Mouse (Mus musculus): ENCODE measurements at regions not wholly inside any gene's neighbourhood (a gene's known extent, or its start where the extent isn't known, plus 50 kb on each side); places are given as distances from the start of the nearest gene placed in this dataset.

DNA sequence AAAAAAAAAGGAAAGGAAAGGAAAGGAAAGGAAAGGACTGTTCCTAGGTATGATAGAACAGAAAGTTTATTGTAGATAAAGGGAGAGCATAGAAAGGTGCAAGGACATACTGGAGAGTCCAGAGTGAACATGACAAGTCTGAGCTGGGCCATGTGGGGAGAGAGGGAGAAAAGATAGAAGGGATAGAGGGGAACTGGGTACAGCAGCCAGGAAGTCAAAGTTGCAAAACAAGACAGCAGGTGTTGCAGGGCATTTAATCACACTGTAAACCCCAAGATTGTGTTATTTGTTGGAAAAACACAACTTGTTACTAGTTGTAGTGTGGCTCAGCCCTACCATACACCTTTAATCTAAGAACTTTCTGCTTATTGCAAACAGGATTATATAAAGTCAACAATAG is 110.6 kb upstream of the Gm28710 start:
- no peak for DNase-seq (ENCODE audit: extremely low spot score in 1 of 2, low spot score in 2 of 2)
- intact Hi-C loops (cut with DNase I), result no loop called here

DNA sequence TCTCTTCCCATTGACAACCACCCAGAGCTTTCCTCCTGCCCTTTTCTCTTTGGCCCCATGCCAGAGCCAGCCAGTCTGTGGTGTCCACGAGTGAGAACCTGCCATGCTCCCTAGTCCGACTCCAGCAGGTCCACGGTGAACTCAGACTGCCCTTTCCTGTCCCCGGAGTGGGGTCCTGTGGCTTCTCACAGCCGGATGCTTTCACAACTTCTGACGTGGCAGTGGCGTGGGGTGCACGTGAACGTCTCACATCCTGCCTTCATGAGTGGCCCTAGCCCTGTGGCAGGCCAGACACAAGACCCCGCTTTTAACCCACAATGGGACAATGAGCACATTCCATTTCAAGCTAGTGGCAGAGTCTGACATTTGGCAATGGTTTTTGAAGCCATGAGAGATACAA is 107.5 kb upstream of the Gm28710 start:
- peak in 1 of 2 experiments; percentile 36 for DNase-seq (ENCODE audit: extremely low spot score in 1 of 2, low spot score in 2 of 2)
- intact Hi-C loops (cut with DNase I), result no loop called here

DNA sequence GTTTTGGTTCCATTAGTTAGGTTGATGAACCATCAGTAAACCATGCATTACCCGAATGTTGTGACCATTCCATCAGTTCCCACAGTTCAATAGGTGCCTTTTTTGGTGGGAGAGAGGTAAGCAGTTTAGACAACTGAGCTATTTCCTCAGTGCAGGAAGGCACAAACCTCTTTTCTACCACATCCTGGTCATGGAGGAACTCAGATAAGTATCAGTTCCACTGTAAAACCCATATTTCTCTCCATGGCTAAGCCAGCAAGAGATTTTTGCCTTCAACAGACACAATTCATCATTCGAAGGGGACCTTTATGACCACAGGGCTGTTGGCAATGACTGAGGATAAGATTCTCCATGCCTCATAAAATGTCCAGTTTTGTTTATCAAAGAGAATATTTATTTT is 92.3 kb upstream of the Gm28710 start:
- intact Hi-C loops (cut with DNase I), result no loop called here
- DNase-seq (ENCODE audit: extremely low spot score in 1 of 2, low spot score in 2 of 2), result no peak

DNA sequence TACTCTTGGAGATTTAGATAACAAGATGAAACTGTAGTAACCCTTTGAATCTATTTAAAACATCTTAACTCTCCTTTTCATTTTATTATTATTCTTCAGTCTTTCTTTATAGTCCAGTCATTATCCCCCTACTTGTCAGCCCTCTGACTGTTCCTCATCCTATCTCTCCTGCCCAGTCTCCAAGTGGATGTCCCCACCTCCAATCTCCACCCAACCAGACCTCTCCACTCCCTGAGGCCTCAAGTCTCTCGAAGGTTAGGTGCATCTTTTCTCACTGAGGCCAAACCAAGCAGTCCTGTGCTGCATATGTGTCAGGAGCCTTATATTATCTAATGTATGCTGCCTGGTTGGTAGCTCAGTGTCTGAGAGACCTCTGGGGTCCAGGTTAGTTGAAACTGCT is 91.1 kb upstream of the Gm28710 start:
- intact Hi-C loops (cut with DNase I), result no loop called here

DNA sequence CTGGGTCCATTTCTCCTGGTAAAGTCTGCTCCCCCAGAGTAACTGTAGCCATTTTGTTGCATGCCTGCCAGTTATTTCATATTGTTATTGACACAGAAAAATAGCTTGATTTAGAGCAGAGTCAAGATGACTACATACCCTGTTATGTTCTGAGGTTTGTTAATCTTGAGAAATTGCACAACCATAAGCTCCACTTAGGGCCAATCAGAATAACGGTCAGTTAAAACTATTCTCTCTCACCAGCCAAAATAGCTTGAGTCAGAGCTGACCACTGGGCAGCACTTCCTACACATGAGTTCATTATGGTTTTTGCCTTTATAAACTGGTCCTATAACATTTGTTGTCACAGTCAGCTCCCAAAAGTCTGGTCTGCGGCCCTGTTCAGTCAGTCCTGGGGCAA is 88.9 kb upstream of the Gm28710 start:
- DNase-seq (ENCODE audit: extremely low spot score in 1 of 2, low spot score in 2 of 2), result no peak
- intact Hi-C loops (cut with DNase I), result no loop called here

More for the DNA sequence above, 91.1 kb upstream of the Gm28710 start:
- no peak for DNase-seq (ENCODE audit: extremely low spot score in 1 of 2, low spot score in 2 of 2)

DNA sequence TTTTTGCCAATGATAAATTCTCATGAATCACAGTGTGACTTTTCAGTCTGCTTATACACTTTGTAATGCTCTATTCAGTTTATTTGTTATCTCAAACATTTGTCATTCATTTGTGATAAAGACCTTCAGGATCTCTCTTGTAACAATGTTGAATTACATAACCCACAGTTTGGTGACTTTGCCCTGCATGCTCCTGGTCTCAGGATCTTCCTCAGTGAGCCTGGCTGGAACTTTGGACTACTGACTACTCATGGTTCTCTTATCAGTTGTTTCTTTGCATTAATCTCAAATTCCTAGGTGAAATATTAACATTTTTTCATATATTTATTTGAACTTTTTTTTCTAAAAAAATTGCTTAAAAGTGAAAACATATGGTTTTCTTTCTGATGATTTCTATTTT is 75.7 kb upstream of the Gm28710 start:
- DNase-seq (ENCODE audit: extremely low spot score in 1 of 2, low spot score in 2 of 2), result no peak
- intact Hi-C loops (cut with DNase I), result no loop called here

DNA sequence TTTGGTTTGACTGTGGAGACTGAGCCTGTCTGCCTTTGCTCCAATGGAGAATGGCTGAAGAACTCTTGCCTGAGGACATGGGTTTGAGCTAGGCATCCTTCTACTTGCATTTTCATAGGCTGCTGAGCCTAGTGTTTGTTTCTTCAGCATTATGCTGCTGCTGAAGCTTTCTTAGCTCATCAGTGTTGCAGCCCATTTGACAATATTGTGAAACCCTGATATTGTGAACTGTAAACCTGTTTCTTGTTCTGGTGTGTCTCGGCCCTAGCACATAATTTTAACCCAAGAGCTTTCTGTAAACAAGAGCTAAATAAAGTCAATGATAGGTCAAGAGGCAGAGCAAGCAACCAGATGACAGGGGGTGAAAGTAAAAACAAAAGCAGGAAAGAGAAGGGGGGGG is 75.2 kb upstream of the Gm28710 start:
- no peak for DNase-seq (ENCODE audit: extremely low spot score in 1 of 2, low spot score in 2 of 2)
- intact Hi-C loops (cut with DNase I), result no loop called here

DNA sequence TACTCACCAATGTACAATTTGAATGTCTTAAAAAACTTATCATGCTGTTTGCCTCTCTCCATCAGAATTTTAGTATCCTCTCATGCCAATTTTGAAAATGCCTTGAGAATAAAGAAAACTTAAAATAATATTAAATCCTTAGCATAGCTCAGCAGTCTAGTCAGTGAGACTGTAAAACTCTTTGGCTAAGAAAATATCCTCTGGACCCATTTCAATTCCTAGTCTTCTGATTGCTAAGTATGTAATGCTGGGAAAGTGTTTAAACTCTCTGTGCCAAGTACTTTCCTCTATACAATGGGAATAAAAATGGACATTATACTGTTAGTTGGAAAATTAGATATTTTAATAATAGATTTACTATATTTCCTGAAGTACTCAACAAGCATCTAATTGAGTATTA is 66.8 kb upstream of the Gm28710 start:
- DNase-seq (ENCODE audit: extremely low spot score in 1 of 2, low spot score in 2 of 2), result no peak

More for the DNA sequence above, 66.8 kb upstream of the Gm28710 start:
- intact Hi-C loops (cut with DNase I), result no loop called here

All from left cerebral cortex, postnatal 10 days (tissue).